Mouse (Mus musculus) E14TG2a.4 (cell line): ENCODE results near the gene Pacs1.

Source experiments
- CTCF ChIP-seq: conservative IDR thresholded peaks from 2 replicates; pipeline ENCODE4 v1.5.1; 2014; ENCODE audit warnings: low read length
- NANOG ChIP-seq: IDR thresholded peaks from 2 replicates; pipeline ENCODE4 v1.6.1; 2014; ENCODE audit warnings: borderline replicate concordance, low read length, mixed read lengths

DNA sequence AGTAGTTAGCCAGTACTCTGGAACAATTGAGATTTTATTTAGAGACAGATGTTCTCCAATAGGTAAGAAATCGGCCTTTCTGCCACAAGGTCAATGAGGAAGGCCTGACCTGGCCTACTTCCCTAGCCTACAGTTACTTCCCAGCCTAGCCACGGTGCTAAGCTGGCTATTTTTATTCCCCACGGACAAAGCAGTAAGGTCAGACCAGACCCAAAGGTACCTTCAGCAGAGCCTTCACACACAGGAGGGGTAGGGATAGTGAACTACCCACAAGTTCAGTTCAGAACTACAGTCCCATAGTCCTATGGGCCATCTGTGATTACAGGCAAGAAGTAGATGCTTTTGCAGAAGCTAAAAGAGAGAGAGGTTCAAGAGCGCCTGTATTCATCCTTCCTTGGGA is 997 bp upstream of the Pacs1 start:
- TF ChIP-seq CTCF (no peak), NANOG (no peak)
